Mouse (Mus musculus) testis, adult 2 months (tissue): ENCODE measurements around the gene Ankfn1. TPM values are rescaled to one million over a fixed set of nuclear protein-coding genes. Genes with fewer than 3 reads are reported as not detected.

Experiments used
- H3K27ac ChIP-seq: fragments of 200-500 bp; 2 replicates; pipeline ENCODE4 v1.5.1; 2012; ENCODE audit warnings: low read depth, low read length; ENCODE audit not compliant: control insufficient read depth, insufficient read depth
- H3K27me3 ChIP-seq: fragments of 200-500 bp; 2 replicates; pipeline ENCODE4 v1.6.1; 2012; ENCODE audit warnings: mild to moderate bottlenecking, low read length, moderate library complexity; ENCODE audit not compliant: control insufficient read depth, insufficient read depth
- H3K36me3 ChIP-seq: fragments of 200-500 bp; 2 replicates; pipeline ENCODE4 v1.6.1; 2012; ENCODE audit warnings: mild to moderate bottlenecking, low read length; ENCODE audit not compliant: control insufficient read depth, insufficient read depth
- H3K4me1 ChIP-seq: fragments of 200-500 bp; 2 replicates; pipeline ENCODE4 v1.6.1; 2012; ENCODE audit warnings: low read length; ENCODE audit not compliant: control insufficient read depth, insufficient read depth
- H3K4me3 ChIP-seq: fragments of 200-500 bp; 2 replicates; pipeline ENCODE4 v1.5.1; 2012; ENCODE audit warnings: low read depth, mild to moderate bottlenecking, low read length, moderate library complexity, mixed read lengths; ENCODE audit not compliant: control insufficient read depth
- CTCF ChIP-seq: fragments of 200-500 bp; IDR thresholded peaks from 2 replicates; pipeline ENCODE4 v1.5.1; 2012; ENCODE audit warnings: low read depth, mild to moderate bottlenecking, inconsistent platforms, low read length, moderate library complexity; ENCODE audit not compliant: control insufficient read depth, insufficient read depth, insufficient replicate concordance
- POLR2A ChIP-seq: fragments of 200-500 bp; IDR thresholded peaks from 2 replicates; pipeline ENCODE4 v1.6.1; 2012; ENCODE audit warnings: low read depth, mild to moderate bottlenecking, inconsistent platforms, low read length, moderate library complexity; ENCODE audit not compliant: control insufficient read depth
- polyA plus RNA-seq: library from polyadenylated mRNA; depleted of rRNA; stranded (reverse); fragments of >200 nt; gene quantifications from 2 replicates; pipeline ENCODE4 v1.2.3, GENCODE M21; 2012

Gene Ankfn1
- polyA plus RNA-seq, 1 experiment: 6.6 TPM

DNA sequence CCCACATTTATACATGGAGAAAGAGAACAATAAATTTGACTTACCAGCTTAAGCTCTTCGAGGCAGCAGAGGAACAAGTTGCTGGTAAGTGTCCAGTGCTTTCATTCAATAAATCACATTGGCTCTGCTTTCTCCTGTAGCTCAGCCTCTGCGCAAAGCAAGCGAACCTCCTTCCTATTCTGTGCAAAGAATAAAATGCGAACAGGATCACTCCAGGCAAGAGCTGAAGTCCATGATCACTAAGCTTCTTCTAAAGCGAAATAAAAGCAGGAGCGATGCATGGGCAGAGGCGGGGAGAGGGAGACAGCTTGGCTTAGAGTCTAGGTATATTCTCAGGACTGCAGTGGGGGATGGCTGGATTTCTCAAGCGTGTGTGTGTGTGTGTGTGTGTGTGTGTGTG lies 239.1 kb downstream of the Ankfn1 start:
- Histone ChIP-seq H3K27ac (no peak overlapping the region), H3K4me1 (no peaks in the 10 kb centered on the region), H3K27me3 (no peaks in the 10 kb centered on the region), H3K36me3 (no peaks in the 10 kb centered on the region), H3K4me3 (no peak overlapping the region)
- TF ChIP-seq POLR2A (no peak), CTCF (no peak)

DNA sequence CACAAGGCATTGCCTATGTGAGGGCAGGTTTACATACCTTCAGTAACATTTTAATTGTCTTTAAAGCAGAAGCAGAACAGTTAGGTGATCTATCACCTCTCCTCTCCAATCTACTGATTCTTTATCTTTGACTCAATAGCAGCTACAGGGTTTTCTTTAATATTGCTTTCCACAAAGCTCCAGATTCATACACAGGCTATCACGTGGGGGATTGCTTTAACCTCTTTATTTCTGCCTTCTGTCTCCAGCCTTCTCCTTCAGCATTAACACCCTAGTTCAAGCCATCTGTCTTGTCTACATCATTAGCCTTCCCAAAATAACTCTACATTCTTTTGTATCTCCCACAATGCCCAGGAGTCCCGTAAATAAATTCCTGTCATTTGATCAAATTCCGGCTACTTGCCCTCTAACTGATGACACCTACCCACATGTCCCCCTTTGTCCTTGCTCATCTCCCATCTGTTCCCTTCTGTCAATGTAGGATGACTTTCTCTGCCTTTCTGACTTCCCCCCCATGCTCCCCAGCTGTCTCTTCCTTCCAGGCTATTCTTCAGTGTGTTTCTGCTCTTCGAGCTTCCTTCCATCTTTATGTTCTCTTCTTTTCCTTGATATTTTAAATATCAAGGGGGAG lies 249.5 kb downstream of the Ankfn1 start:
- TF ChIP-seq CTCF: no peak
- no peak for TF ChIP-seq POLR2A
- Histone ChIP-seq H3K36me3 (no peaks in the 10 kb centered on the region), H3K27me3 (no peaks in the 10 kb centered on the region), H3K4me3 (no peak overlapping the region), H3K4me1 (no peaks in the 10 kb centered on the region), H3K27ac (no peak overlapping the region)

DNA sequence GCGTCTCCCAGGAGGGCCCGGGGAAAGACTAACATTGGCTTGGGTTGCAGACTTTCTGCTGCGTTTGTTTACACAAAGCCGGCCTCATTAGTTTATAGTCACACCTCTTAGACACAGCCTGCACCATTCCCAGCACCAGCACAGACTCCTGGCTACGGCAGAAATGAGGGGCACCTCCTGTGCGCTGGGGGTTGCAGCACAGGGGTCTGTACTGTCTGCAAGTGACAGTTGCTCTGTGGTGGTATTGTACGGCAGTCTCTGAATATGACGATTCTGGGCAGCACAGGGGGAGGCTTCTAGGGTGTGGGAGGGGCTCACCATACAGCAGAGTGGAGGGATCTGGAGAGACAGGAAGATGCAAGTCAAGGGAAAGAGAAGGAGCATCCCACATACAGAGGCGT lies 262.0 kb downstream of the Ankfn1 start:
- Histone ChIP-seq H3K4me3 (no peak overlapping the region), H3K27ac (no peak overlapping the region), H3K27me3 (no peaks in the 10 kb centered on the region), H3K4me1 (no peaks in the 10 kb centered on the region), H3K36me3 (no peaks in the 10 kb centered on the region)
- no peak for TF ChIP-seq CTCF
- no peak for TF ChIP-seq POLR2A

DNA sequence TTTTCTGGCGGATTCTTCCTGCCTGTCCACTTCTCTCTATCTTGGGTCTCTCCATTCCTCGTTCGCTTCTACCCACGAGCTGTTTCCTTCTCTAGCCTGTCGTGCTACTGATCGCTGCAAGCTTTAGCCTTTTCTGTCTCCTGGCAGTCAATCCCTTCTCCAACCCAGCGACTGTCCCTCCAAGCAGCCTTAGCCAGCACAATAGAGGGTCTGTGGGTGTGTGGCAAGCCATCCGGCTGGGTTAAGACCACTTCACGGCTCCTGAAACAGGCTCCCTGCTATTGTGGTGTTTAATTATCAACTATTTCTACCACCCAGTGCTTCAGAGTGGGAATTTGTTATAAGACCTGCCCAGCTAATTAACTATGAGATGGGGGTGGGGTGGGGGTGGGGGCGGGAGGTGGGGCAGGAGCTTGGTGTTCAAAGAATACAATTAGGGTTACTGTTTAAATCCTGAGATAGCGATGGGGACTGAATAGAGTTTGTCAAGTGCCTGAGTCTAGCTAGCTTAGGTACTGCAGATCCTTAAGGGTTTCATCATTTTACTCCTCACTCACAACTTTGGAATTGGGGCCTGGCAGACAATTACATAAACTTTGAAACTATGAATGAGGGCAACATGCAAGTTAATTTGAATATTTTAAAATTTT lies 268.7 kb downstream of the Ankfn1 start:
- H3K27me3 ChIP-seq: no peaks in the 10 kb centered on the region
- TF ChIP-seq POLR2A: no peak
- TF ChIP-seq CTCF: no peak
- no peaks in the 10 kb centered on the region for H3K36me3 ChIP-seq
- no peaks in the 10 kb centered on the region for H3K4me1 ChIP-seq
- H3K27ac ChIP-seq: no peak overlapping the region
- H3K4me3 ChIP-seq: no peak overlapping the region

DNA sequence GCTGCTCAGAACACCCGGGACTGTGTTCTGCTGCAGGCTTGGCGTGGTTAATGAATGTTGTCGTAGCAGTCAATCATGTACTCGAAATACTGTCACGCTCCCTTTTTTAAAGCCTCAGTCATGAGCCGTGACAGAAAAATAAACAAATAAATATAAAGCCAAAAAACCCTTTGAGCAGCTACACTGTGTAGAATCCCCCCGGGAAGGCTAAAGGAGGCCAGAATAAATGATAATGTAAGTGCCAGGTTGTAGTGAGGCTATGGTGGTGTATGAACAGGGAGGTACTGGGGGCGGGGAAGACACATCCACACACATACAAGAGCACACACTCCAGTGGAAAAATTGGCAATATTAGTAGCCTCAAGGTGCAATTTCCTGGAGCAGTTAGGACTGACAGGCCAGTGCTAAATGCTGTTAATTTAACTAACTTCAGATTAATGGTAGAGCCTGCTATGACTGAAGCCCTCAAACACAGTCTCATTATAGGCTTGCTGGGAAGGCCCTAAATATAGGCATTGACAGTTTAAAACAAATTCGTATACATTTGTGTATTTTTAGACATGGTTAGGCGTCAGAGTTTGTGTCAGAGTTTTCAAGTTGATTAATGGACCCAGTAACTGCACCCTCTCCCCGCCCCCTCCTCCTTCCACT lies 270.7 kb downstream of the Ankfn1 start:
- Histone ChIP-seq H3K4me3 (no peak overlapping the region), H3K4me1 (no peaks in the 10 kb centered on the region), H3K27me3 (no peaks in the 10 kb centered on the region), H3K36me3 (no peaks in the 10 kb centered on the region), H3K27ac (no peak overlapping the region)
- TF ChIP-seq POLR2A (no peak), CTCF (no peak)

DNA sequence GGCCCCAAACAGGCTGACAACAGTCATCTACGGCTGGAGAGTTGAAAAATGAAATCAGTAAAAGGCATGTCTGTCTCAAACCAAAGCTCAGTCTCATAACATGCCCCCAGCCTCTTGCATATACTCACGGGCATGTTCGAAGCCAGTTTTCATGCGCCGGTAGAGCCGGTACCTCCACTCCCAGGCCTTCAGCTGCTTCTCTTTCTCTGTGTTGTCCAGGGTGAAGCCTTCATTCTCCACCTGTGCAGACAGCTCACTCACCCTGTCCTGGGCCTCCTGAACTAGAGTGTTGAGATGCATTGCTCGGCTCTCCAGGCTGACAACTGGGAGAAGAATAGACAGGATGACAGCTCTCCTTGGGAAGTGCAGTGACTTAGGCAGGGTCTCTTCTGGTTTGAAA lies 272.4 kb downstream of the Ankfn1 start:
- H3K36me3 ChIP-seq: no peaks in the 10 kb centered on the region
- H3K4me3 ChIP-seq: no peak overlapping the region
- H3K27ac ChIP-seq: no peak overlapping the region
- H3K4me1 ChIP-seq: no peaks in the 10 kb centered on the region
- TF ChIP-seq CTCF: no peak
- TF ChIP-seq POLR2A: no peak
- no peaks in the 10 kb centered on the region for H3K27me3 ChIP-seq

DNA sequence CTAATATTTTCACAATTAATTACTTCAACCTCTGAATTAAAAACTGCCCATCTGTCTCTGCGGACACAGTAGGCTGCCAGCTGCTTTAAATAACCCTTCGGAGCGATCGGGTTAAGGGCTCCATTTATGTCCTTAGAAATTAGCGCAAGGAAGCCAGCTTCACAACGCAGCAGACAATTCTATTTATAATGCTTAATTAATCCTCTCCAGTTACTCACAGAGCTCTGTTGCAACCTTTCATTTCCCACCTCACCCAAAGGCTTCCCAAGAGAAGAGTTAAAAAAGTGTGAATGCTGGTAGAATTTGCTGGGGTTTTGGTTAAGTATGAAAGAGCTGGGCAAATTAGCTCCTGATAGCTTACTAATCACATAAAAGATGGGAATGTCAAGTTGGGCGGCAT lies 275.7 kb downstream of the Ankfn1 start:
- H3K36me3 ChIP-seq: no peaks in the 10 kb centered on the region
- H3K27me3 ChIP-seq: no peaks in the 10 kb centered on the region
- H3K4me1 ChIP-seq: no peaks in the 10 kb centered on the region
- no peak overlapping the region for H3K4me3 ChIP-seq
- no peak overlapping the region for H3K27ac ChIP-seq
- TF ChIP-seq CTCF: no peak
- TF ChIP-seq POLR2A: no peak

DNA sequence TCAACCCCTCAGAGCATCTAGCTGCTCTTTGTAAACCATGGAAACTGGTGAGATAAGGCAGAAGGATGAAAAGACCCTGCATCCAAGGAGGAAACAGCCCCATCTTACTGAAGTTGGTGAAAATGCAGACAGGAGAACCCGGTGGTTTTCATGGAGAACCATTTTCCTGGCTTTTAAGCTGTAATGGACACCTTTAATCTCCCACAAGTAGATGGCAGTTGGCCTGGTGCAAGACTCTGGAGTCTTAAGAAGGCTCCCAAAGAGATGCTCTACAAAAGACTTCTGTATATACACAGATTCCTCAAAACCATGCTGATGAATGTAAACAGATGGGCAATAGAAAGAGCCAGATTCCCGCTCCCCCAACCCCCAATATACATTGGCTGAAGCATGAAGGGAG lies 276.5 kb downstream of the Ankfn1 start:
- no peak for TF ChIP-seq CTCF
- no peak for TF ChIP-seq POLR2A
- Histone ChIP-seq H3K27ac (no peak overlapping the region), H3K36me3 (no peaks in the 10 kb centered on the region), H3K4me1 (no peaks in the 10 kb centered on the region), H3K27me3 (no peaks in the 10 kb centered on the region), H3K4me3 (no peak overlapping the region)
